Comparison of ENCODE assay signal across 8 mouse cellular contexts in the genomic region with DNA sequence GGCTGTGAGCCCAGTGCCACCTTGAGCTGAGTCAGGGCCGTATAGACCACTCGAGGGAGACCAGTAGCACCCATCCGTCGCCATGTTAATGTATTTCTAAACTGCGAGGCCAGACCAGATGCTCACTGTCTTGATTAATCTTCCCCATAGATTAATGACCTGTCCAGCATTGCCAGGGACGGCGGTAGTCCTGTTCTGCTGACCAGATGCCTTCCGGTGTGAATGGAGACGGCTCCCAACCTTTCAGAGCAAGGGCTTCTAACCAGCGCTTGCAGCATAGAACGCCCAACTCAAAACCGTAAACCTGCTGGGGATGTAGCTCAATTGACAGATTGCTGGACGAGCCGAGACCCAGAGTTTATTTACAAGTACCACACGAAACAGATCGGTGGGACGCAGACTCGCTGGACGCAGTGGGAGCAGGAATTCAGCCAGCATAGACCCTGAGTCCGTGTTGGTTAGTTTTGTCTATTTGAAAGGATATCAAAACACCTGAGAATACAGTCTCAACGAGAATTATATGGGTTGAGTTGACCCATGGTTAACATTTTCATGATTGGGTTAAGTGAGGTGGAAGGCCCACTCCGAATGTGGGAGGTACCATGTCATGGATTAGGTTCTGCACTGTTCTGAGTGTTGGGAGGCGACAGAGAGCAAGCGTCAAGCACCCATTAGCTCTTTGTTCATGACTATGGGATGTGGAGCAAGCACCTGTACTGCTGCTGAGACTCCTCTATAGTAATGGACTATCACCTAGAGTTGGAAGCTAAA. TPM values are rescaled to one million over a fixed set of nuclear protein-coding genes. Genes with fewer than 3 reads are reported as not detected.
DNase-seq lines count a peak whose midpoint lies in the region; ATAC-seq lines count a peak whose summit lies in the region.

No protein-coding gene starts in this region.

- H3K9me3 ChIP-seq in megakaryocyte, embryonic 14.5 days, result no peaks in the 10 kb centered on the region
- H3K9me3 ChIP-seq in embryonic facial prominence, embryonic 12.5 days, result no peaks in the 10 kb centered on the region
- no peaks in the 10 kb centered on the region for H3K9me3 ChIP-seq in intestine, embryonic 16.5 days (ENCODE audit: control insufficient read depth, low read length)
- H3K9me3 ChIP-seq in neural tube, embryonic 12.5 days, result no peaks in the 10 kb centered on the region

- 16% methylated on average over 24 of the region's 24 CpGs for WGBS in embryonic facial prominence, embryonic 12.5 days
- WGBS in intestine, embryonic 16.5 days, result 8% methylated on average over 24 of the region's 24 CpGs
- WGBS in neural tube, embryonic 12.5 days, result 10% methylated on average over 24 of the region's 24 CpGs

- peak overlapping the region; percentile 95 for H3K27ac ChIP-seq in embryonic facial prominence, embryonic 12.5 days
- H3K27ac ChIP-seq in intestine, embryonic 16.5 days (ENCODE audit: low read length), result peak overlapping the region; percentile 86
- H3K27ac ChIP-seq in neural tube, embryonic 12.5 days, result peak overlapping the region; percentile 92

- peak overlapping the region; percentile 84 for H3K4me2 ChIP-seq in embryonic facial prominence, embryonic 12.5 days (replicated peaks)
- peak overlapping the region; percentile 91 for H3K4me2 ChIP-seq in intestine, embryonic 16.5 days (ENCODE audit: low read depth, low read length)
- H3K4me2 ChIP-seq in neural tube, embryonic 12.5 days (replicated peaks), result peak overlapping the region; percentile 86

- peak overlapping the region; percentile 93 for H3K4me3 ChIP-seq in megakaryocyte, embryonic 14.5 days (replicated peaks)
- H3K4me3 ChIP-seq in embryonic facial prominence, embryonic 12.5 days, result peak overlapping the region; percentile 82
- H3K4me3 ChIP-seq in intestine, embryonic 16.5 days (ENCODE audit: low read length), result peak overlapping the region; percentile 86
- peak overlapping the region; percentile 78 for H3K4me3 ChIP-seq in neural tube, embryonic 12.5 days

- H3K27me3 ChIP-seq in megakaryocyte, embryonic 14.5 days (replicated peaks), result no peaks in the 10 kb centered on the region
- no peaks in the 10 kb centered on the region for H3K27me3 ChIP-seq in embryonic facial prominence, embryonic 12.5 days
- H3K27me3 ChIP-seq in intestine, embryonic 16.5 days (replicated peaks; ENCODE audit: control insufficient read depth, insufficient read depth, low read length), result no peaks in the 10 kb centered on the region
- H3K27me3 ChIP-seq in neural tube, embryonic 12.5 days (replicated peaks), result no peaks in the 10 kb centered on the region

- ATAC-seq in megakaryocyte, adult 5-6 weeks (ENCODE audit: poor library complexity, severe bottlenecking), result no peak
- peak; percentile 6; the same call in 1 of the 2 replicates for ATAC-seq in embryonic facial prominence, embryonic 12.5 days (ENCODE audit: insufficient number of reproducible peaks, insufficient read depth, low FRiP score, low TSS enrichment)
- ATAC-seq in intestine, embryonic 16.5 days, result peak; percentile 25; the same call in 1 of the 2 replicates
- ATAC-seq in neural tube, embryonic 12.5 days (ENCODE audit: low FRiP score, low read depth), result no peak

- peaks cover 59% of the 10 kb centered on the region for H3K36me3 ChIP-seq in megakaryocyte, embryonic 14.5 days (replicated peaks; ENCODE audit: low read length)
- peaks cover 24% of the 10 kb centered on the region for H3K36me3 ChIP-seq in embryonic facial prominence, embryonic 12.5 days
- peaks cover 4% of the 10 kb centered on the region; the same call in 1 of the 2 replicates for H3K36me3 ChIP-seq in intestine, embryonic 16.5 days (ENCODE audit: control insufficient read depth, insufficient read depth, low read length)
- H3K36me3 ChIP-seq in neural tube, embryonic 12.5 days, result peaks cover 21% of the 10 kb centered on the region

- peaks cover 65% of the 10 kb centered on the region for H3K4me1 ChIP-seq in megakaryocyte, embryonic 14.5 days
- peaks cover 17% of the 10 kb centered on the region for H3K4me1 ChIP-seq in embryonic facial prominence, embryonic 12.5 days
- peaks cover 9% of the 10 kb centered on the region for H3K4me1 ChIP-seq in intestine, embryonic 16.5 days (ENCODE audit: control insufficient read depth, insufficient read depth, low read length)
- H3K4me1 ChIP-seq in neural tube, embryonic 12.5 days, result peaks cover 18% of the 10 kb centered on the region; the same call in 1 of the 2 replicates

- DNase-seq in embryo, embryonic 9.5 days (ENCODE audit: extremely low spot score), result no peak
- DNase-seq in frontal cortex, postnatal 10 days (ENCODE audit: low spot score in 2 of 2), result no peak
- no peak for DNase-seq in gastrocnemius, postnatal 4 days (ENCODE audit: low spot score in 2 of 2)

- peak overlapping the region; percentile 86 for H3K9ac ChIP-seq in embryonic facial prominence, embryonic 12.5 days
- peak overlapping the region; percentile 87 for H3K9ac ChIP-seq in intestine, embryonic 16.5 days (ENCODE audit: low read depth, low read length)
- peak overlapping the region; percentile 84 for H3K9ac ChIP-seq in neural tube, embryonic 12.5 days

RNA-seq across cellular contexts. Expression of gene Zfp672, which starts 6.4 kb away (rescaled TPM):
- 11.6 and 18.5 TPM in 2 replicates for polyA plus RNA-seq in megakaryocyte, embryonic 14.5 days (2012; ENCODE audit: insufficient read depth, low replicate concordance)
- 26.9 and 28.8 TPM in 2 replicates for total RNA-seq in megakaryocyte, adult 5-6 weeks (2015)
- 14.7 and 19.2 TPM in 2 replicates for total RNA-seq in megakaryocyte, adult 5-6 weeks (2017)
- 38.7 and 40.8 TPM in 2 replicates for polyA plus RNA-seq in embryonic facial prominence, embryonic 12.5 days (2016; fragmentation: Nextera tagmentation; extraction: Ambion mirVana)
- polyA plus RNA-seq in intestine, embryonic 16.5 days (2015; fragmentation: Nextera tagmentation; extraction: Ambion mirVana), result 35.4 and 35.5 TPM in 2 replicates
- polyA plus RNA-seq in neural tube, embryonic 12.5 days (2016; fragmentation: Nextera tagmentation; extraction: Ambion mirVana), result 32.0 and 32.2 TPM in 2 replicates
- 10 to 100 TPM; 34.3 to 40.7 TPM for total RNA-seq in gastrocnemius, postnatal 4 days (2021)

RNA-seq across cellular contexts. Expression of gene Sh3bp5l, which starts 6.8 kb away (rescaled TPM):
- polyA plus RNA-seq in megakaryocyte, embryonic 14.5 days (2012; ENCODE audit: insufficient read depth, low replicate concordance), result 2.9 and 15.9 TPM in 2 replicates
- total RNA-seq in megakaryocyte, adult 5-6 weeks (2015), result 3.8 and 4.1 TPM in 2 replicates
- 13.6 and 20.5 TPM in 2 replicates for total RNA-seq in megakaryocyte, adult 5-6 weeks (2017)
- polyA plus RNA-seq in embryonic facial prominence, embryonic 12.5 days (2016; fragmentation: Nextera tagmentation; extraction: Ambion mirVana), result 38.2 and 40.6 TPM in 2 replicates
- 28.3 TPM in 2 replicates for polyA plus RNA-seq in intestine, embryonic 16.5 days (2015; fragmentation: Nextera tagmentation; extraction: Ambion mirVana)
- polyA plus RNA-seq in neural tube, embryonic 12.5 days (2016; fragmentation: Nextera tagmentation; extraction: Ambion mirVana), result 51.5 and 52.8 TPM in 2 replicates
- 10 to 100 TPM; 31.0 to 36.5 TPM for total RNA-seq in gastrocnemius, postnatal 4 days (2021)

RNA-seq across cellular contexts. Expression of gene Zfp692, which starts 16.9 kb away (rescaled TPM):
- 7.7 and 14.6 TPM in 2 replicates for polyA plus RNA-seq in megakaryocyte, embryonic 14.5 days (2012; ENCODE audit: insufficient read depth, low replicate concordance)
- total RNA-seq in megakaryocyte, adult 5-6 weeks (2015), result 5.6 and 9.7 TPM in 2 replicates
- total RNA-seq in megakaryocyte, adult 5-6 weeks (2017), result 8.6 and 9.2 TPM in 2 replicates
- 27.4 and 29.7 TPM in 2 replicates for polyA plus RNA-seq in embryonic facial prominence, embryonic 12.5 days (2016; fragmentation: Nextera tagmentation; extraction: Ambion mirVana)
- polyA plus RNA-seq in intestine, embryonic 16.5 days (2015; fragmentation: Nextera tagmentation; extraction: Ambion mirVana), result 20.7 and 22.0 TPM in 2 replicates
- polyA plus RNA-seq in neural tube, embryonic 12.5 days (2016; fragmentation: Nextera tagmentation; extraction: Ambion mirVana), result 27.4 and 30.8 TPM in 2 replicates
- 1 to 10 TPM; 6.1 to 6.9 TPM for total RNA-seq in gastrocnemius, postnatal 4 days (2021)

RNA-seq across cellular contexts. Expression of gene 4930438A08Rik, which starts 49.2 kb away (rescaled TPM):
- 0.19 TPM in 1 of 2 replicates, not detected in the other for polyA plus RNA-seq in megakaryocyte, embryonic 14.5 days (2012; ENCODE audit: insufficient read depth, low replicate concordance)
- total RNA-seq in megakaryocyte, adult 5-6 weeks (2015), result 12.5 and 18.7 TPM in 2 replicates
- total RNA-seq in megakaryocyte, adult 5-6 weeks (2017), result 23.6 and 30.1 TPM in 2 replicates
- 0.08 TPM in 1 of 2 replicates, not detected in the other for polyA plus RNA-seq in embryonic facial prominence, embryonic 12.5 days (2016; fragmentation: Nextera tagmentation; extraction: Ambion mirVana)
- polyA plus RNA-seq in intestine, embryonic 16.5 days (2015; fragmentation: Nextera tagmentation; extraction: Ambion mirVana), result not detected in 2 replicates
- 0.15 TPM in 1 of 2 replicates, not detected in the other for polyA plus RNA-seq in neural tube, embryonic 12.5 days (2016; fragmentation: Nextera tagmentation; extraction: Ambion mirVana)
- not detected for total RNA-seq in gastrocnemius, postnatal 4 days (2021)

RNA-seq across cellular contexts. Expression of gene Lypd8, which starts 55.1 kb away (rescaled TPM):
- polyA plus RNA-seq in megakaryocyte, embryonic 14.5 days (2012; ENCODE audit: insufficient read depth, low replicate concordance), result not detected in 2 replicates
- total RNA-seq in megakaryocyte, adult 5-6 weeks (2015), result not detected in 2 replicates
- total RNA-seq in megakaryocyte, adult 5-6 weeks (2017), result not detected in 2 replicates
- polyA plus RNA-seq in embryonic facial prominence, embryonic 12.5 days (2016; fragmentation: Nextera tagmentation; extraction: Ambion mirVana), result not detected in 2 replicates
- 1,405 and 1,451 TPM in 2 replicates for polyA plus RNA-seq in intestine, embryonic 16.5 days (2015; fragmentation: Nextera tagmentation; extraction: Ambion mirVana)
- not detected in 2 replicates for polyA plus RNA-seq in neural tube, embryonic 12.5 days (2016; fragmentation: Nextera tagmentation; extraction: Ambion mirVana)
- total RNA-seq in gastrocnemius, postnatal 4 days (2021), result not detected

Comparison
In these comparisons a context has a peak if more than half of its experiments do, and no peak if none do; other contexts are left out.
1. ATAC-seq: peak in embryonic facial prominence, embryonic 12.5 days (single experiment) and intestine, embryonic 16.5 days (single experiment); none in megakaryocyte, adult 5-6 weeks (single experiment) and neural tube, embryonic 12.5 days (single experiment).
2. Peak in every context shown above with its lines, with median percentiles within 50 percentile points of each other: H3K4me3 ChIP-seq, H3K27ac ChIP-seq, H3K4me2 ChIP-seq and H3K9ac ChIP-seq.